Mouse (Mus musculus) megakaryocyte, embryonic 14.5 days (primary cell): Measurements from ENCODE around the gene Atp10a.

Experiments
- FLI1 ChIP-seq: IDR thresholded peaks from 2 replicates; pipeline ENCODE4 v1.6.1; 2012; ENCODE audit warnings: low read length, inconsistent platforms, mixed read lengths
- GATA1 ChIP-seq: IDR thresholded peaks from 3 replicates; pipeline ENCODE4 v1.6.1; 2012; ENCODE audit warnings: mixed read lengths, low read length, inconsistent platforms, borderline replicate concordance

DNA sequence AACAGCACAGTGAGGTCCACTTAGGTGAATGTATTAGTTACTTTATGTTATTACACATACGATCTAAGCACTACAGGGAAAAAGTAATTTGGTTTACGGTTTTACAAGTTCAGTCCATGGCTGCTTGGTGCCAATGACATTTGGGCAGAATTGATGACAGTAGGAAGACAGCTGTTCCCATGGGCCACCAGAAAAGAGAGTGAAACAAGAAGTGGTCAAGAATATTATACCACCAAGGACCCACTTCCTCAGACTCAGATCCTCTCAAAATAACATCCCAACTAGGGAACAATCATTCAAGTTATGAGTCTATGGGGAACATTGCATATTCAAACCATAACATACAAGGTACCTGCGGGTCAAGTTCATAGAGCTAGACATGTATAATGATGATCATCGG lies 203.0 kb downstream of the Atp10a start:
- TF ChIP-seq GATA1 = no peak
- no peak for TF ChIP-seq FLI1
